Mouse (Mus musculus) megakaryocyte, adult 5-6 weeks (primary cell): ENCODE measurements at regions not wholly inside any gene's neighbourhood (a gene's known extent, or its start where the extent isn't known, plus 50 kb on each side); places are given as distances from the start of the nearest gene placed in this dataset.

Experiments
- ATAC-seq: 2 replicates; pipeline ENCODE4 v1.8.0; 2016; ENCODE audit warnings: mild to moderate bottlenecking, inconsistent platforms; ENCODE audit not compliant: poor library complexity, severe bottlenecking

GRCm38 (mm10) chr4:137163962-137164361 is 113.3 kb upstream of the Wnt4 start:
- ATAC-seq: no peak

DNA sequence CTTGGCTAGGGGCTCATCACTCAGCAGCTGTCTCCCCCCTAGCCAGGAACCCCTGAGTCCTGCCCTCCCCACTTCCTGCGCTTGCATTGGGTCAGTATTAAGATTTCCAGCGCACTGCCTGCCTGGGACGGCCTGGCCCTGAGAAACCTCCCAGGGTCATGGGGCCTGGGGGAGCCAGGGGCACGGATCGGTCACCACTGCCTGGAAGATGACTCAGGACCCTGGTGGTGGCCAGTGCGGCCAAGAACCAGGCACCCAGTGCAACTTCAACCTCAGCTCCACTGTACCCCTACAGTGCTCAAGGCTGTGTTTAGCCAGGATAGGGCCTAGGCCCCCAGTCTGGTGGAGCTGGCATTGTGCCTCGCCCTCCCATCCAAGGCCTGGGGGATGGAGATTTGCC is 111.9 kb upstream of the Zbtb40 start:
- ATAC-seq: no peak

DNA sequence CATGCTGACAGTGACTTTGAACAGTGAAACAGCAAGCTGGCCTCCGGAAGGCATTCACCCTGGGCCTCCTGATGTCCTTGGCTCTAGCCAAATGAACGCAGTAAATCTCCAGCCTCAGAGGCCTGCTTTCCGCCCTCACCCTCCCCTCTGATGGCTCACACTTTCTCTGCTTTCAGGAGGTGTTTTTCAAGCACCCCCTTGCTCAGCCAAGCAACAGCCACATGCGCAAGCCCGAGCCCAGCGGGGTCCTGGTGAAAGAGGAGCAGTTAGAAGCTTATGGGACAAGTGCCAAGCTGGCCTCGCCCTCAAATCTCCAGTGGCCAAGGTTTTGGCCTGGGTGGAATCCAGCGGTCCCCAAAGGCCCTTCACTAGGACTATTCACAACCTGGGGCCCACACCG is 109.6 kb upstream of the Zbtb40 start:
- no peak for ATAC-seq

- ATAC-seq: no peak
Measured at GRCm38 (mm10) chr4:137156441-137157105, 108.0 kb upstream of the Zbtb40 start.

DNA sequence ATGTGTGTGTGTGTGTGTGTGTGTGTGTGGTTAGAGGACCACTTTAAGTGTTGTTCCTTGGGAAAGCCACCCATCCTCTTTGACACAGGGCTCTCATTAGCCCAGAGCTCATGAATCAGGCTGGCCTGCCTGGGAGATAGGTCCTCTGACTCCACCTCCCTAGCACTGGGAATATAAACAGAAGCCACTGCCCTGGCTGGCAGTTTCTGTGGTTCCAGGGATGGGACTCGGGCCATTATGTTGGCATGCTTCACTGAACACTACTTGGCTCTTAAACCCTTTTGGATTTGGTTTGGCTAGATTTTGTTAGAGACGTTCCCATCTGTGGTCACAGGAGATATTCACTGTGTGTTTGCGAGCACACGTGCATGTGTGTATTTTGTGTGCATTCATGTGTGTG is 100.2 kb upstream of the Zbtb40 start:
- ATAC-seq: no peak

- no peak for ATAC-seq
Measured at GRCm38 (mm10) chr4:137147795-137148194, 99.2 kb upstream of the Zbtb40 start.

DNA sequence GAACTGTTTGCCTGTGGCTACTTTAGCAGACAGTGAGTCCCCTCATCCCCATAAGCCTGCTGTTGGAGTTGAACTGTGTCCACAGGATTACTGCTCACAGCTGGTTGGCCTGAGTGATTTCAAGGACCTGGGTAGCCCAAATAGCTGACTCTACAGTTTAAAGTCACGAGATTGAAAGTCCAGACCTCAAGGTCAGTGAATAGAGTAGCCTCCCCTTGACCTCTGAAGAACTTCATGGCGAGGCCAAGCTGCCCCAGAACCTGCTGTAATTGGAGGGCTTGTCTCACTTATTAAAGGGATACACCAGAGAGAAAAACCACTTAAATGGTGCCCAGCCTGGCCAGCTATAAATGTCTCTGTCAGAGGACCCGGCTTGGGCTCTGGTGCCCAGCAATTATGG is 97.7 kb upstream of the Zbtb40 start:
- ATAC-seq: no peak

DNA sequence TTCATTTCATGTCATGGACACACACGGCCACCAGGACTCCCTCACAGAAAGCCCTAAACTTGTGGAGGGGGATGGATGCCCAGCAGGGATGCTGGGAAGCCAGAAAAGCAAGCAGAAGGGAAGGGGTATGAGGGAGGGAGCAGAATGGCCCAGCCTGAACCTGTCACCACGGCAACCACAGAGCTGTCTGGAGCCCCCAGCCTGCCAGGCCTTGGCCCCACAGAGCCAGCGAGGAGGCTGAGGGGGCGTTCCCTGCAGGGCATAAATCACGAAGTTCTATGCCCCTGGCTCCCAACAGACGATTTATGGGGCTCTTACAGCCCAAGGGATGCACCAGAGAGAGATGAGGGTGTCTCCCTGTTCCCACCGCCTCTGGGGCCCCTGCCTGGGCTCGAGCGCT is 93.7 kb upstream of the Zbtb40 start:
- no peak for ATAC-seq

DNA sequence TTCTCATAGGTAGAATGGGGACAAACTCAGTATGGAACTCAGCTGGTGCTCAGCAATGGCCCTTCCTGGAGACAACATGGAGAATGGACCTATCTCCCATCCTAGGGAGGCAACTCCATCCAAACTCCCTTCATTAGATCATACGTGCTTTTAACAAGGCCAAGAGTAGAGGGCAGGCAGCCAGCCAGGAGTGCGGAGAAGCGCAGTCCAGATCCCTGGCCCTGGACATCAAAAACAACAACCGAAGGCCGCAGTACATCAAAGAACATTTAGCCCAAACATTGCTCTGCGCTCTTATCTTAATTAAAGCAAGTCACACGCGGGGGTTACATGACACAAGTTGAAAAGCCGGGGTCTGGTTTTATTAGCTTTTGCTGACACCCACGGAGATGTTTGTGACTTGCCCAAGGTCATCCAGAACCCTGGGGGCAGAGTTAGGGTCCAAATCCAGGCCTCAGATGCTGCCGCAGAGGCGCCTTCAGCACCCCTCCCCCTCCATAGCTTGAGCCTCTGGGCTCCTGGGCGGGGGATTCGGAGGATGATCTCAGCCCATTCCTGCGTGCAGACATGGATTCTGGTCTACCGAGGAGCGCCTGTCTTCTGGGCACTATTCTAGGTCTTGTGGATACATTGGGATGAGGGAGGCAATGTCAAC is 90.6 kb upstream of the Zbtb40 start:
- ATAC-seq: no peak

DNA sequence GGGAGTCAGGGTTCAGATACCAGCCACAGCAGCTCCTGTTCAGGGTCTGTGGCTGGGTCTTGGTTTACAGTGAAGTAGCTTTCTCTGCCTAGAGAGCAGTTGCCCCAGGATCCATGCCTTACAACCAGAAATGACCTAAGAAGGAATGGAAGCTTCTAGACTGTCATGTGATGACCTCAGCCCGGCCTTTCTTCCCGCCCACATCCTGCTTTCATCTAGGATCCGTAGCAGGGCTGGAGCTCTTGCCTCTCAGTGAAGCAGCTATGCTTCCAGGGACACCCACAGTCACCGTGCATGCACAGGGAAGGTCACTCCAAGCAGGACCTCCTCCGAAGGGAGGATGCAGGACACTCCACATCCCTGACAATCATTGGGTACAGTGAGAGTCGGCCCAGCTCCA is 89.5 kb upstream of the Zbtb40 start:
- ATAC-seq: no peak

GRCm38 (mm10) chr4:137136313-137136712 is 87.7 kb upstream of the Zbtb40 start:
- no peak for ATAC-seq

DNA sequence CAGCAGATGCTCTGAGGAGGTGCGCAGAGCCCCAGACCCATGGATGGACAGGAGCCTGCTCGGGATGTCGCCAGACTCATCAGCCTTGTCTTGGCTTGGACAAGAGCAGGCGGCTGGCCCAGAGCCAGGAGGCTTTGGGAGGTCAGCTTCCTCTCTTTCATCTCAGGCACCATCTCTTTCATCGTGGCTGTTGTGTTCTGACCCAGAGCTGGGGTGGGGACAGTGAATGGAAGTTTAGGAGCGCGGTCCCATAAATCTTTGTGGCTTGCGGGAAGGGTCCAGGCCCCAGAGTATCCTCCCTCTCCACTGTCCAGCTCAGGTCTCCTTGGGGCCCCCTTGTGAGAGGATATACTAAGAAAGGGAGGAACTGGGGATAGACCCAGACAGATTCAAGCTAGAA is 87.2 kb upstream of the Zbtb40 start:
- no peak for ATAC-seq

DNA sequence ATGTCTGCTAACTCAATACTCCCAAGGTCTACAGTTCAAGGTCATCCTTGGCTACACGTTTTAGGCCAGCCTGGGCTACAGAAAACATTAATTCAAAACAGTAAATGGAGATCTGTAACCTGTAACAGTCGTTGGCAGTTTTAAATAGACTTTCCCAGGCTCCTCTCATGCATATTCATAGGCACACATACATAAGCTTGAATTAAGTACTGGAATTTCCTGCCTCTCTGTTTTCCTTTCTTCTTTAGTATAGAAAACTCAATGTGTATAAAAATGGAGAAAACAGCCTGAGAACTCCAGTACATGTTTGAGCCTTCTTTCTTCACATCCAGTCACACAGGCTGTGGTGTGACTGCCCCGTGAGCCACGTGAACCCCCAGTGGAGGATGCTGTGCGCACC is 86.0 kb upstream of the Zbtb40 start:
- no peak for ATAC-seq

DNA sequence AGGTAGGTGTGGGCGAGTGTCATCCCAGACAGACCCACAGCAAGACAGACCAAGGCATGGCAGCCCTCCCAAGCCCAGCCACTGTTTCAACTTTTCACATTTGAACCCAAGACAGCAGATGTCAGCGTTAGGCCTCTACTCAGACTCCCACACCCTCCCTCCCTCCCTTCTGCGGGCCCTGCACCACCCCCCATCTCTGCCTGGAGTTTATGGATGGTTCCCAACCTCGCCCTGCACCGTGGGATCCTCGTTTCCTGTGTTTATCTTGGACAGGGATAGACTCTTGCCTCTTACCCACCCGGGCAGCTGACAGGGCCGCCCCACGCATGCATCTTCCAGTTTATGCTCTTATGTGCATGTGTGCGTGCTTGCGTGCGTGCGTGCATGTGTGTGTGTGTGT is 85.2 kb upstream of the Zbtb40 start:
- no peak for ATAC-seq

DNA sequence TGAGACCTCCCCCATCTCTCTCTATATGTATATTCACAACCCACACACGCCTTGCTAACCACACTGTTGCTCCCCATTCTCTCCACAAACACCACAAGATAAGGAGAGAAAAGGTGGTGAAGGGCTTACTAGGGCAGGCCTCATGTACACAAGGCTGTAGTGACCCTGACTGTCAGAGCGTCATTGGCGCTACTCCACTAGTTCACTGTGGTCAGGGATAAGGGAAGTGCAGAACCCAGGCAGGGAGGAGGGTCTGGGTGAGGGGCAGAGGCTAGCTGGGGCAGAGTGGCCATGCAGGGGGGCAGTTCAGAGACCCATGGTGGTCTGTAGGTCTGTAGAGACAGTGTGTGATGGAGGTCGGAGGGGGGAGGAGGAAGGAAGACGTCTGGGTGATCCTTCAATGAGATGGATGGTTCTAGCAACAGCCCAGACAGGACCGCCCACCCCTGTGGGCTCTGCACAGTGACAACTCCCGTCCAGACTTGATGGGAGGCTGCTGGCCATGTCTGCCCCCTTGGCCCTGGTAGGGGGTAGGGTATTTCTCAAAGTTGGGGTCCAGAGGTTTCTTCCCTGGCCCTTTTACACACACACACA is 82.1 kb upstream of the Zbtb40 start:
- ATAC-seq: no peak

GRCm38 (mm10) chr4:137128152-137128551 is 79.6 kb upstream of the Zbtb40 start:
- no peak for ATAC-seq

DNA sequence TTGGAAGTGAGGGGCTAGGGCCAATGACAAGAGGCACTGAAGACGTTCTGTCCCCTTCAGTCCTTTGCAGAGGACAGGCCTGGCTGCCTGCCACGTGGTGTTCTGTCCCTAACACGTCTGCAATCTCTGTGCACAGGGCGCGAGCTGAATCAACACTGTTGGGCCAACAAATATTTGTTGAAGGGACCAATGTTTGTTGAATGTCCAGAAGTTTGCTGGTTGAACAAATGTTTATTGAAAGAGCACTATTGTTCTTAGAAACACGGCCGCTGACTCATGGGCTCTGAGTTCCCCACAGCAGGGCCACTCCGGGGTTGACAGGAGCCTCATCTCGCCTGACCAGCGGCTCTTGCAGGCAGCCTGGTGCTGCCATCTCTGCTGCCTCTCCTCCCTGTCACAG is 73.1 kb upstream of the Zbtb40 start:
- no peak for ATAC-seq

- ATAC-seq: no peak
Measured at GRCm38 (mm10) chr4:137120597-137120996, 72.0 kb upstream of the Zbtb40 start.

DNA sequence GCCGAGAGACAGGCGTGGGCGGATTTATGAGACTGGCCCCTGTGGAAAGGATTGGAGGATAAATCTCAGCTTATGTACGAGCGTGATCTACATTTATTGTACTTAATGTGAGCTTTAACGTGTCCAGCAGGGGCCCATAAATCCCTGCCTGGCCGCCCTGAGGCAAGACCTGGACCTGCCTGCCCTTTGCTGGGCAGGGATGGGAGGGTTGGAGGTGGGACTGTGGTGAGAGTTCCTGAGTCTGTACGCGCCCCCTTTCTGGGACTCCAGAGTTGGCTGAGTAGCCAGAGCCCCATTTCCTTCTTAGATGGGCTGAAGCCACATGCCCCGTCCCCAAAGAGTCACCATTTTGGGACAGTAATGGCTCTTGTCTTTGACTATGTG is 69.7 kb upstream of the Zbtb40 start:
- no peak for ATAC-seq

GRCm38 (mm10) chr4:137117471-137118331 is 69.1 kb upstream of the Zbtb40 start:
- peak; percentile 51 for ATAC-seq

DNA sequence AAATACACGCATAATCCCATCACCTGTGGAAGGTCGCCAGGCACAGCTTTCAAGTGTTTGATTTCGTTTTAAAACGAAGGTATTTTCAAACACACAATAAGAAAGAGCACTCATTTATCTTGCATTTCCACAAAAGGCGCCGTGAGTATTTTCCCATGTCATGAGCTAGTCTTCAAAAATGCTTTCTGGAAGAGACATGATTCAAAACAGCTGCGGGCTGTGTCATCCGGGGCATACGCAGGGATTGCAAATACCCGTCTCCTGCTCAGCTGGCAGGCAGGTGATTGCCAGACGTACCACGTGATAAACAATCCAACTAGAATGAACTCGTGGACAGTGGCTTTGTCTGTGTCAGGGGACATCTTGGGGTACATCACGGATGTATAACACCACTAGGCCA is 66.5 kb upstream of the Zbtb40 start:
- ATAC-seq: no peak

- no peak for ATAC-seq
Measured at GRCm38 (mm10) chr4:137110276-137110675, 61.7 kb upstream of the Zbtb40 start.
